Mouse (Mus musculus) spleen, adult 12 weeks (tissue): ENCODE results near the gene Saa4.
"Not testable (repeated sequence)": the region's sequence is repeated elsewhere in the genome, so short reads cannot be mapped to it uniquely, and the experiment has no call there.

Experiments used
- DNase-seq: peaks from one replicate; pipeline ENCODE4 v3.0.0; 2022; ENCODE audit warnings: low spot score

The Saa4 gene

DNA sequence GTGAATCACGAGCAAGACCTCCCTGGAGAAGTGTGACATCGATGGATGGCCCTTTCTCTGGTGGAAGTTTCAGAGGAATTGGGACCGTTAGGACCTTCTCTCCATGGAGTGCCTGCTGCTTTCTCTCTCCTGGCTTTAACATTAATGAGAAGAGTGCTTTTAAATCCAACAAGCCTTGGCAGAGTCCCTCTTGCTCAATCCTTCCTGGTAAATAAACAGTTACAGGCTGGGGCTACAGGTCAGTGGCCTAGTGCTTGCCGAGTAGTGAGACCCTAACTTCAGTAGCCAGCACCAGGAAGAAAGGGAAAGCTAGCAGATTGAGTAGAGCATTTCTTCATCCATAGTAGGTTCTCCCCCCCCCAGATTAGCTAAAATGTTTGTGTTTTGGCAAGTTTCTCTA lies at the start of gene Saa4:
Gene Saa4 (minus strand): TSS at position 146 of the 400 bp plus-strand sequence.
- DNase-seq: no peak

DNA sequence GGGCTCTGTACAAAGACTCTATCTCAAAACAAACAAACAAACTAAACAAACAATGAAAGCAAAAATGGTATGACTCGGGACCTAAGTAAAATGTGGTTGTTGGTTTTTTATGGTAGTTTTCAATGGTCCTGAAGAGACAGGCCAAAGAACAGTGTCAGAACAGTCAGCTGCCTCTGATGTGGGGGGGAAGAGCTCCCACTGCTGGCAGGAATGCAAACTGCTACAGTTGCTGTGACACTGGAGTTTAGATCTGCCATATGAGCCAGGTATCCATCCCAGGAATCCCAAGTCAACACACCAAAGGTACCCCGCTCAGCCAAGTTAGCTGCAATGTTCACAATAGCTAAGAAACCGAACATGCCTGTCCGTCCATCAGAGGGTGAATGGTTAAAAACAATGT lies 38.3 kb upstream of the Saa4 start:
- DNase-seq: peak; percentile 8

DNA sequence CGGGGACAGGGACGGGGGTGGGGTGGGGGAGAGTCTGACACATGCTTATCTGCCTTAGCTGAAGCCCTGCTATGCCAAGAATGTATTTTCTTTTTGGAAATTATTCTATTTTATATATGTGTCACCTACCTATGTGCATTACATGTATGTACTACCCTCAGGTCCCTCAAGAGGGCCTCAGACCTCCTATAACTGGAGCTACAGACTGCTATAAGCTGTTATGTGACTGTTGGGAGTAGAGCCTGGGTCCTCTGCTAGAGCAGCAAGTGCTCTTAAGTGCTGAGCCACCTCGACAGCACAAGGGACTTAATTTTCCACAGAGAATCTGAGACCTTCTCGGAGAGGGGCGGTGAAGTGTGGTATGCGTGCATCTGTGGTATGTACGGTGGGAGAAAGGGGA lies 36.0 kb upstream of the Saa4 start:
- DNase-seq: no peak

DNA sequence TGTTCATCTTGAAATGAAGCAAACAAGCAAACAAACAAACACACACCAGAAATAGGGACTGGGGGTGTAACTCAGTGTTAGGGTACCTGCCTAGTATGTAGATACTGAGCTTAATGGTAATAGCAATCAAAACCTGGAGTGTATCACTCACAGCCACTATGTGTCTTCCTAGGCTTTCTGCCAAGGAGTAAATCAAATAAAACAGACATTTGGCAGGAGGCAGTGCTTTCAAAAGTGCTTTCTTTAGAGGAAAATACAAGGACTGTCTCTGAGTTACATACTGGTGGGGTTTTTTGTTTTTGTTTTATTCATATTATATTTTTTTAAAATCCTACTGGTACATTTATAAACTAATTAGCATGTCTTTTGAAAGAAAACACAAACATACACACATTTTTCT lies 35.0 kb upstream of the Saa4 start:
- DNase-seq: no peak

DNA sequence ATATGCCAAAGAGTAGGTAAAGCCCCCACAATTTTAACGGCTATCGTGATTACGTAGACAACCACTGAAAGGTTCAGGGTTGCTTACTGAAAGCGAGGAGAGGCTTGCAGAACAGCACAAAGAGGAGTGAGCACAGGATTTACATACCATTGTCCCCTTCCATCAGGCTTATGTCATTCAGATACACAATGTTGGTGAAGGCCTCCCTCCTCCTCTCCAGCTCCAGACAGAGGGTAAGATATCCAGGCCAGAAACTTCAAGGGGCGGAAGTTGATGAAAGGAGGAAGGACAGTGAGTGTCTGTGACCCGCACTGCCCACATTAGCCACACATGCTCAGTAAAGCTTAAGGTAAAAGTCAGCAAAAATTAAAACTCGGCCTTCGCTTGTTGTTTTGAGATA lies 32.3 kb upstream of the Saa4 start:
- DNase-seq: no peak

DNA sequence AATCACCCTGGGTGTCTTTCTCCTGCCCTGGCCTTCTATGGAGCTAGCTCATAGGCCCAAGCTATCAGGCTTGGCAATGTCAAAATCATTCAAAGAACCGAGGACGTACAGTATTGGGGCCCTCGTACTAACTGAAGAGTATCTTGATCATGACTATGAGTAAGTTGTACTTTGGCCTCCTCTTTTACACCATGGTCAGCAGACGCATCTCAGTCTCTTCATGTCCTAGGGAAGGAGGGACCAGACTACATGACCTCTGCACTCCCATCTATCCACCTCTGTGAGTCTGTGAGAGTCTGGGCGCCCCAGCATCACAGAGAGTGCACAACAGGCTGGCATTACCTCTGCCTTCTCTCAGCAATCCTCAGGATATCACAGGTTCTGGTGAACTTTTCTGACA lies 30.2 kb upstream of the Saa4 start:
- DNase-seq: no peak

DNA sequence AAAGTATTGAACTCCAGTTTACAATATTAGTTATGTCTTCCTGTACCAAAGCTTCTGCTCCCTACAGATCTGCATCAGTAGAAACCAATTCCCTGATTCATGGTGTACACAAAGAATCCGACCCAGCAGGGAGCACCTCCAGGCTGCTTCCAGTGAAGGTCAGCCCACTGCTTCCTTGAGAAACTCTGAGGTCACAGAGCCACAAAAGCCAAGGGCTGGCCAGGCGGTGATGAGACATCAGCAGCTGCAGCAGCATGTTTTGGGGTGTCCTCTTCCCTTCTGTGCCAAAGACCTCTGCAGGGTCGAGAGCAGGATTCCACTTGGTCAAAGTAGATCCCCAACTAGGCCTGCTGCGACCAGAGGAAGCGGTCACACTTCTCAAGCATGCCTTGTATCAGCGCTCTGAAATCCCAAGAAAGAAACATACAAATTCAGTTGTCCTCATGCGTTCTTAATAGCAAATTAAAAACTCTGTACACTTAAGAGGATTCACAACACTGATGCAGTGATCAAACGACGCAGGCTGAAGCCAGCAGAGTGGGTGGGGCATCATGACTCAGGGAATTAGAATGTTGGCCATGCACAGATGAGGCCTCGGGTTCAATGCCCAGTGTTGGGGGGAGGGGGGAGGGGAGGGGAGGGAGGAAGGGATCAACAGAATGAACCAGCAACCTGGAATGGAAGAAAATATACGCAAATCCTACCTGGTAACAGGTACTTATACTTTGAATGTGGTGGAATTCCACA lies 28.8 kb upstream of the Saa4 start:
- no peak for DNase-seq

DNA sequence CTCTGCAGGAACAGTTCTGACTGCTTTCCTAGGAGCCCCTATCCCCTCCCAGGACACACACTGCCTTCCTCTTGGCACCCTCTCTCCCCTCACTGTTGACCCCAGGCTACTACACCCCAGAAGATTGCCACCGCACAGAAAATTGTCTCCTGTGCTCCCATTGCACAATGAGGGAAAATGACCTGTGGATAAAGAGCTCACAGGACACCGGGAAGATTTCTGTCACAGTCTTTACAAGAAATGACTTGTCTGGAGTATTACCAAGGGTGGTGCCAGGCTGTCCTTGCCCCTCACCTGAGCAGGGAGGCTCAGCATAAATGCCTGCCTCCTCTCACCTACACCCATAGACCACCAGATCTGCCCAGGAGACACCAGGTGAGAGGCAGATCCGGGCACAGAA lies 19.1 kb upstream of the Saa4 start, which contains the start of gene Saa2:
Gene Saa2 (plus strand): TSS at position 301 of the 400 bp plus-strand sequence.
- DNase-seq: no peak

DNA sequence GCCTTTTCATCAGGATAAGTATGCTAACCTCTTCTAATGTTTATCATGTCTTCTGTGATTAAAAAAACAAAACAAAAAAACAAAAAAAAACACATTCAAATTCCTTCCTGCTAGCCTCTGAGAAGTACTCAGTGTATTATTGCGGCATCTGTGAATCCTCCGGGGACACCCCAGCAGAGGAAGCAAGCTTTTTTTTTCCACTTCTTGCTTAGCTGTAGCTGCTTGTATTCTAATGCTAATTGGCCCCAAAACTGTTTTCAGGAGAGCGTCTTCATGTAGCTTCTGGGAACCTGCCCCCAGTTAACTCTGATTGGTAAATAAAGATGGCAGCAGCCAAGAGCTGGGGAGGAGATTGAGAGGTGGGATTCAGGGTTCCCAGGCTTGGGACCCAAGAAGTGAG lies 16.1 kb upstream of the Saa4 start:
- no peak for DNase-seq

DNA sequence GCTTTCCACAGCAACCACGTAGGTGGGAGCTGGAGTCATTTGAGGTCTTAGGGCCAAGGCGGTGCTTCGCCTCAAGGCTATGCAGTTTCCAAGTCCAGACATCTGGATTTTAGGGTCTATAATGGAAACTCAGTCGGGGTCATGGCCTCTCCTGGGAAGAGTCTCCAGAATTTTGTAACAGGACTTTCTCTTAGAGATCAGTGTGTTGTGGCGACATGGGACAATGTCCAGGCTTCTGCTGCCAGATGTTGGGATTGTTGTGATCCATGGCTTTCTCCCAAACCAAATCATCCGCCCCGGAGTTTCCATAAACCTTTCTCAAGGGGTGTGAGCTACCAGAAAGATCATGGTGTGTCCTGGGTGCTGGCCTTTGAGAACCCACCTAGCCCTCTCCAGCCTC lies 14.0 kb upstream of the Saa4 start:
- DNase-seq: no peak

DNA sequence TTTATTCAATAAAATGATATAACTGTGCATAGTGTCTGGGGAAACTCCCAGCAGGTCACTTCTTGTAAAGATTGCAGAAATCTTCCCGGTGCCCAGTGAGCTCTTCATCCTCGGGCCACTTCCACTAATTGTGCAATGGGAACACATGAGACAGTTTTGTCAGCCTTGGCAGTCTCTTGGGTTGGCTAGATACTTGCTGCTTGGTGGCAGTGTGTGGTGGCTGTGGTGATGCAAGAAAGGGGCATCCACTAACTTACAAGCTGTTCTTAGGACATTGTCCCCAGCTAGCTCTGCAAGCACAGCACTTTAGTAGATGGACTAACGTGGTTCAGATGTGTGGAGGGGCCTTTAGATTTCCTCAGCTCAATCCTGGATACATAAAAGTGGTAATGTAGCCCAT lies 13.4 kb upstream of the Saa4 start:
- DNase-seq: no peak

DNA sequence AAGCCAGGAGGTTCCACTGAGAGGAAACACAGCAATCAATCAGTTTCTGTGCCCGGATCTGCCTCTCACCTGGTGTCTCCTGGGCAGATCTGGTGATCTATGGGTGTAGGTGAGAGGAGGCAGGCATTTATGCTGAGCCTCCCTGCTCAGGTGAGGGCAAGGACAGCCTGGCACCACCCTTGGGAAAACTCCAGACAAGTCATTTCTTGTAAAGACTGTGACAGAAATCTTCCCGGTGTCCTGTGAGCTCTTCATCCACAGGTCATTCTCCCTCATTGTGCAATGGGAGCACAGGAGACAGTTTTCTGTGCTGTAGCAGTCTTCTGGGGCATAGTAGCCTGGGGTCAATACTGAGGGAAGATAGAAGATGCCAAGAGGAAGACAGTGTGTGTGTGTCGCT lies 10.5 kb upstream of the Saa4 start, which contains the start of gene Saa1:
Gene Saa1 (minus strand): TSS at position 101 of the 400 bp plus-strand sequence.
- DNase-seq: not testable (repeated sequence)

DNA sequence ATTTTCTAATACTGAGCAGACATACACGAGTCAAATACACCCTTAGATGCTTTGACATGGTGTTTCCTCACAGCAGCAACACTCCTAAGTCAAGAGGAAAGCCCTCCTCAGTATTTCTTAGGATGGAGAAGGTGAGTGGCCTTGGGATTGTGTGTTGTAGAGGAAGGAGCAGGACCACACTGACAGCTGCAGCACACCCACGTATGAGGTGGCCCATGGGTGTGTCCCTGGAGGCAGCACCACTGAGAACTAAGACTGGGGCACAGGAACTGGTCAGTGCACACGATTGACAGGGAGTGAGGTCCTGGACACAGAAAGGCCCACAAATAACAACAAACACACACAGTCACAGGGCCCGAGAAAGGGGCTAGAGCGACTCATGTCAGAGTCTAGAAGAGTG lies 7.6 kb upstream of the Saa4 start:
- DNase-seq: not testable (repeated sequence)

DNA sequence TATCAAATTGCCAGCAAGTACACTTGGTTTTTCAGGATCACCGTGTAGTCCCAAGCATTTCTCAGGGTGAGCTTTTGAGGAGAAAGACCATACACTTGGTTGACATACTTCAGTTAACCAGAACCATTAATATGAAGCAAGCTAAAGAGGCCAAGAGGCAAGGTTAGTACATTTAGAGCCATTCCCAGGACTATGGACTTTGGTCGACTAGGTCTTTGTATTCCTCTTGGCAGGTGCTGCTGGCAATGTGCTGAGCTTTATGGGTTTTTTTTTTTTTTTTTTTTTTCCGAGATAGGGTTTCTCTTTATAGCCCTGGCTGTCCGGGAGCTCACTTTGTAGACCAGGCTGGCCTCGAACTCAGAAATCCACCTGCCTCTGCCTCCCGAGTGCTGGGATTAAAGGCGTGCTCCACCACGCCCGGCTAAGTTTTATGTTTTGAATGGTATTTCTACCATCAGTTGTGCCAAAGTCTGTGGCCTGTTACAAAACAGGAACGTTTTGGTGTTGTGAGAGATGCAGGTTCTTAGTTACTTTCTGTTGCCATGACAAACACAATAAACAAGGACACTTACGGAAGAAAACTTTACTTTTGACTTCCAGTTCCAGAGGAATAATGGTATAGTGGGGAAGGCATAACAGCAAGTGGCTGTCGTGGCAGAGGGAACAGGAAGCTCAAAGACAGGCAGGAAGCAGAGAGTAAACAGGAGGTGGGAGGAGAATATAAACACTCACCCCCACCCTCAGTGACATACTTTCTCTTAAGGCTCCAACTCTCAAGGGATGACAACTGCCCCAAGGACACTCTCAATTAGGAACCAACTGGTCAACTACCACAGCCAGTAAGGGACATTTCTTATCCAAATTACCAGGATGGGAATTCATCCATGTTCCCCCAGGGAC lies 6.4 kb upstream of the Saa4 start:
- no peak for DNase-seq

DNA sequence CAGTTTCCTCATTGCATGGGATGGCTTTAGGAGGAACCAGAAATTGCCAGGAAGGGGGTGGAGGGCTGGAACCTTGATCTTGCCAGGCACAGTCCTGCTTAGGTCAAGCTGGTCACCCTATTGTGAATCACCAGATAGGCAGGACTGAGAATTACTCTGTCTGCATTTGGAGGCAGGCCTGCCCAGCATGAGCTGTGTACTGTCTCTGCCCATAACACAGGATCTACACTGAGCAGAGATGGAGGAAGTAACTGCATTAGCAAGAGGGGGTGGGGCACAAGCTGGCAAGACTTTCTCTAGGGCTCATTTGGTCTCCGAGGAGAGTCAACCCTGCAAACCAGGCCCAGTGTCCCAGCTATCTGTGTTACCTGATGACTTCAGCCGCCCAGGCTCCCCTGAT lies 2.6 kb upstream of the Saa4 start:
- DNase-seq: no peak

DNA sequence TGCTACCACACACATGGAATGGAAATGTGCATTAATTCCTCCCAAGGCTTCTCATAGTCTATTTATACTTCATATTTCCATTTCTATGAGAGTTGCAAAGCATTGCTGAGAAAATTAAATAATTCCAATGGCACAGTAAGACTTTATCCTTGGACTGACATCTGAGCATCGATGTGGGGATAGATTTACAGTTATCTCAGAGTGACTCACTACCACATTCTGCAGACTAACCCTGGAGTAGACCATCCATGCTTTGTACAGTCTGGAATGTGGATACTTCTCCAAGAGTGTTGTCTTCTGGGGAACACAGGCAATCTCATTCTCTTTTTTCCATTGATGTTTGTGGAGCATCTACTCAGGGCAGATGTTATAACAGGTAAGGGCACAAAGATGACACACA lies 4.8 kb downstream of the Saa4 start:
- DNase-seq: no peak

DNA sequence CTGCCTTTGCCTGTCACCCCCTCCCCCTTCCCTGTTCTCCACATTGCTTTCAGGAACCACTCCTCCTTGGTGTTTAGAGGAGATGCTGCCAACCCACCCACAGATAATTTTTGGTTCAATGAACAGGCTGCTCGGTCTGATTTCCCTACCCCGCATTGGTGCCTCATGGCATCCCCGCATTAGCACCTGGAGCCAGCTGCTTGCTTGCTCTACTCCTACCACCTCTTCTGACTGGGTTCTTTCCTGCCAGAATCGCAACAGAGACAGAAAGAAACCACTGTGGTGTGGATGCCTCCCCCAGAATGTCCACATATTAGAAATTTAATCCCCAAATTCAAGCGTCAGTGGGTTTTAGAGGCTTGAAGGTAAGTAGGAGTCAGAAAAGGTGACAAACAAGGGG lies 8.0 kb downstream of the Saa4 start:
- DNase-seq: no peak

DNA sequence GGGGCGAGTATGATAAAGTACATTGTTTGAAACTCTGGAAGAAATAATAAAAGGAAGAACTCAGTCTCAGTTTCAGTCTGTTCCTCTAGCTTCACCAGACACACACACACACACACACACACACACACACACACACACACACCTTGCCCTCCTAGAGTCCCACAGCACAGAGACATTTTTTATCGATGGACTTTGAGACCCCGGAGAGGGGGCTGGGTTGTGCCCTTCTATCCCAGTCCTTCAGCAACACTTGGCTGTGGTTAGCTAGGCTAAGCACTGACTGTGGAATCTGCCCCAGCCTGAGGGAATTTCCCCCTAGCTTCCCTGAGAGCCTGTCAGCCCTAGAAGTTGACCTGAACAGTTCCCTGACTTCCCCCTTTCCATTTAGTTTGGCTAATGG lies 8.6 kb downstream of the Saa4 start:
- no peak for DNase-seq

DNA sequence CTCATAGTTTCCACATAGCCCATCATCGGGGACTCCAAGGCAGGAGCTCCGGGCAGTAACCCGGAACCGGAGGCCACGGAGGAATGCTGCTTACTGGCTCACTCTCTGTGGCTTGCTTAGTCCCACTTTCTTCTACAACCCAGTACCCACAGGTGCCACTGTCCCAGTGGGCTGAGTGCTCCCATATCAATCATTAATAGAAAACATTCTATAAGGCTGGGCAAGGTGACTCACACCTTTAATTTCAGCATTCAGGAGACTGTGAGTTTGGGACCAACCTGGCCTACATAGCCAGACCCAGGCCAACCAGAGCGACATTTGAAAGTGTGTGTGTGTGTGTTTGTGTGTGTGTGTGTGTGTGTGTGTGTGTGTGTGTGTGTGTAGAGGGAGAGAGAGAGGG lies 9.0 kb downstream of the Saa4 start:
- no peak for DNase-seq

DNA sequence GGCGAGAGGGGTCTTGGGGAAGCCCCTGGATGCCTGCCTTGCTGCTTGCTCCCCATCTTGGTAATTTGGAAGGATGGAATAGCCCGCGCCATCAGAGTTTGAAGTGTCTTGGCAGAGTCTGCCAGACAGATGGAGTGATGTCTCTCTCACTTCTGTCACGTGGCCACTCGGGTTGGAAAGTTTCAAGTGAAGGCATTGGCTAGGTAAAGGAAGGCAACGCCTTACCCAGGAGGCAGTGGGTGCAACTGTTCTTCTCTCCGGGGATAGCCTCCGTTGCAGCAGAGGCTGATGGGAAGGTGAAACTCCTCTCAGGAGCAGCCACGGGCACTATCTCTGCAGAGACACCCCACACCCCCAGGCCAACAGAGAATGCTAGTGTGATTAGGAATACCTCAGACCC lies 11.9 kb downstream of the Saa4 start:
- no peak for DNase-seq

DNA sequence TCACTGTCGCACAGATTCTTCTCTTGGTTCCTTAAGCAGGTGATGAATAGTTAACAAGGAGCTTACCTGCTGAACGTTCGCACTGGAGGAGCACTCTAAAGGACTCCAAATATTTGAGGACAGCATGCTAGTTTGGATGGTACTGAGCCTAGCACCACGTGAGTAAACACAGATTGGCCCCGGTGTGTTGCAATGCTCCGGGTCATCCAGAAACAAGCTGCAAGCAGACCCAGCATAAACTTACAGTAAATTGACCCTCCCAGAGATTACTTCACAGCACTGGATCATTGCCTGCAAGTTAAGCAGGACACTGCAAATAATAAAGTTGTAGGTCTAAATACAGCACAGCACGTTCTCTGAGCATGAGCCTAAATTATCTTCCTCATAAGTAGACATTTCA lies 12.9 kb downstream of the Saa4 start:
- DNase-seq: no peak

DNA sequence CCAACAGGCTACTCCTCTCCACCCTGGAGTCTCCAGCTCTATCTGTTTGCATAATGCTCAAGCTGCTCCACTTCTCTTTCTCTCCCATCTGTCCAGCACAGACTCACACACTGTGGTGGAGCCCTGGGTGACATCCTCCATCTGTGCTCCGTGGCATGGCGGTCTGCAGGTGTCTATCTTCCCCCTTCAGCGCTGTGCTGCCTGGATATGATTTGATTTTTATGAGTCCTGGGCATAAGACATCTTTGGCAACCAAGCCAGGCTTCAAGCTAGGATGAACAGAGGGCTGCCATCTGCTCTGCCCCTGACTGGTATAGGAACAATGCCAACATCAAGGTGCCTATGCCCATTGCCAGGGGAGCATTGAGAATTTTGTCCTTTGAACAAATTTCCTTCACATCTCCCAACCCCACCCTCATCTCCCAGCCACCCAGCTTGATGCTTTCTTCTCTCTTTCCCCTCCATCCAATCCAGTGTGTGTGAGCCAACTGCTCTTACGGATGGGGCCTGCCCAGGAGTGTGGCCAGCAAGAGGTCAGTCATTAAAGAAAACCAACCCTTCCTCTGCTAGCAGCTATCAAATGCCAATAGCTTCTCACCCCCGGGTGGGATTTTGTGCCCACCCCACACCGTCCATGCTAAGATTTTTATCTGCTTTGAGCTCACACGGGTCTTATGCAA lies 13.7 kb downstream of the Saa4 start:
- no peak for DNase-seq

DNA sequence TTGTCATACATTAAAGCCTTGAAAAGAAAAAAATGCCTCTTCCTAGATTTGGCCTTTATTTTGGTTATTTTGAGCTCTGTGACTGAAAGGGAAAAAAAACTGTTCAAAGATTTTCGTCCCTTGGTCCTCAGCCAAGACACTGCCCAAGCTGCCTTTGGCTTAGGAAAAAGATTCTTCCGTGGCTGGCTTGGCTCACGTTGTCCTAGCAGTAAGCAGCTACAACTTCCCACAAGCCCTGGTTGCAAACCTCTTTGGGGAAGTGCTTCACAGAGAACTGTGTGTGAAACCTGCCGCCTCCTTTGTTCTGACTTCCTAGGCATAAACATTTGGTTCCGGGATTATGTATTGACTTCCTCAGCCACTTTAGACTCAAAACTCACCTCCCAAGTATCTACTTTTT lies 15.5 kb downstream of the Saa4 start:
- DNase-seq: no peak
